Mouse (Mus musculus) stomach, embryonic 16.5 days (tissue): ENCODE measurements around the gene Fads2. TPM values are rescaled to one million over a fixed set of nuclear protein-coding genes. Genes with fewer than 3 reads are reported as not detected.
"Not testable (repeated sequence)": the region's sequence is repeated elsewhere in the genome, so short reads cannot be mapped to it uniquely, and the experiment has no call there.

Experiments used
- ATAC-seq: fragments of 200-750 bp; cut with Nextera tagmentation; 2 replicates; pipeline ENCODE4 v1.8.0; 2017; ENCODE audit warnings: moderate number of reproducible peaks, moderate TSS enrichment; ENCODE audit not compliant: insufficient read depth, low FRiP score
- H3K27ac ChIP-seq: fragments of 300-500 bp; sonication (generic); 2 replicates; pipeline ENCODE4 v1.5.1; 2014; ENCODE audit warnings: low read length
- H3K27me3 ChIP-seq: fragments of 300-500 bp; sonication (generic); 2 replicates; pipeline ENCODE4 v1.6.1; 2014; ENCODE audit warnings: low read length, control low read depth, mixed read lengths; ENCODE audit not compliant: control insufficient read depth, insufficient read depth
- H3K36me3 ChIP-seq: fragments of 300-500 bp; sonication (generic); 2 replicates; pipeline ENCODE4 v1.6.1; 2014; ENCODE audit warnings: low read length; ENCODE audit not compliant: control insufficient read depth, insufficient read depth
- H3K4me1 ChIP-seq: fragments of 300-500 bp; sonication (generic); 2 replicates; pipeline ENCODE4 v1.6.1; 2014; ENCODE audit warnings: low read length, control low read depth, mixed read lengths; ENCODE audit not compliant: control insufficient read depth, insufficient read depth
- H3K4me2 ChIP-seq: fragments of 300-500 bp; sonication (generic); 2 replicates; pipeline ENCODE4 v1.6.1; 2014; ENCODE audit warnings: low read depth, low read length, mixed read lengths
- H3K4me3 ChIP-seq: fragments of 300-500 bp; sonication (generic); replicated peaks from 2 replicates; pipeline ENCODE4 v1.5.1; 2014; ENCODE audit warnings: mild to moderate bottlenecking, low read length
- H3K9ac ChIP-seq: fragments of 300-500 bp; sonication (generic); 2 replicates; pipeline ENCODE4 v1.6.1; 2014; ENCODE audit warnings: low read length
- H3K9me3 ChIP-seq: fragments of 300-500 bp; sonication (generic); replicated peaks from 2 replicates; pipeline ENCODE4 v1.6.1; 2016; ENCODE audit warnings: low read length, control low read depth; ENCODE audit not compliant: control insufficient read depth
- WGBS: fragments of 180-500 bp; shearing (Covaris S2); extraction: QIAGEN DNeasy Blood & Tissue Kit; methylation state at CpG from one replicate; pipeline ENCODE4 v1.1.7; 2014; 5-methylcytosine and 5-hydroxymethylcytosine counted together
- polyA plus RNA-seq: library from polyadenylated mRNA; unstranded; fragments of >200 nt; fragmentation: Nextera tagmentation; extraction: Ambion mirVana; gene quantifications from 2 replicates; pipeline ENCODE4 v1.2.1, GENCODE M21; 2015

Gene Fads2
- 102 and 104 TPM in 2 replicates for polyA plus RNA-seq

DNA sequence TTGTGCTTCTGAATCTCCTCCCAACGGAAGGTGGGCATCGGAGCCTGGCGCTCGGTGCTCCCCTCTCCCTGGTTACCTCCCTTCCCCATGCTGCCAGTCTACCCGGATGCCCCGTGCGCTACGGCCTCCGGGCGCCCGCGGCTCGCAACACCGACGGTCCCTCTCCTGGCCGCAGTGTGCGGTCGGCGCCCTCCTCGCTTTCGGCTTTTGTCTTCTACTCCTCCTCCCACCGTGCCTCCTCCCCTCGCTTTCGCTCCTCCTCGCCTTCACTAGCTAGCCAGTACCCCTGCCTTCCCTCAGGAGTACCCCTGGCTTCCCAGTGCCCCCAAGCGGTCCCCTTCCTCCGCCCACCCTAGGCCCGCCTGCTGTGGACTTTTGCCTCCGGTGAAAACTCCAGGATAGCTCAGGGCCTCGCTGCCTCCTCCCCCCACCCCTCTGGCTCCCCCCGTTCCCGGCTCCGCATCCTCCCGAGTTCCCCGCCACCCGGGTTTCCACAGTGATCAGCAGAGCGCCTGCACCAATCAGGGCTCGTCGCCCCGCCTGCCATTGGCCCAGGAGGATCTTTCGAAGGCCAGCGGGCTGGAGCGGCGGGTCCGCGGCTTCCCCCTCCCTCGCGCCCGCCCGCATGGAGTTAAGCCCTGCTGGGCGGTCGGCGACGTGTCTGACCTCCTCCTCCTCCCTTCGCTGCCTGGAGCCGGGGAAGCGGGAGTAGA is at the start of gene Fads2:
TSS of gene Fads2 (minus strand) at position 406 of the 713 bp plus-strand sequence.
- ATAC-seq, result peak; percentile 93
- peak within 1 kb of the TSS; percentile 76 for H3K4me2 ChIP-seq
- no peaks in the 10 kb centered on the region for H3K27me3 ChIP-seq
- peak within 1 kb of the TSS; percentile 82 for H3K9ac ChIP-seq
- H3K9me3 ChIP-seq, result no peaks in the 10 kb centered on the region
- H3K27ac ChIP-seq, result peak within 1 kb of the TSS; percentile 90
- H3K4me1 ChIP-seq, result peaks cover 10% of the 10 kb centered on the region; the same call in 1 of the 2 replicates
- under 1% methylated on average over 57 of the region's 57 CpGs for WGBS
- no peaks in the 10 kb centered on the region for H3K36me3 ChIP-seq
- H3K4me3 ChIP-seq, result peak within 1 kb of the TSS; percentile 67

DNA sequence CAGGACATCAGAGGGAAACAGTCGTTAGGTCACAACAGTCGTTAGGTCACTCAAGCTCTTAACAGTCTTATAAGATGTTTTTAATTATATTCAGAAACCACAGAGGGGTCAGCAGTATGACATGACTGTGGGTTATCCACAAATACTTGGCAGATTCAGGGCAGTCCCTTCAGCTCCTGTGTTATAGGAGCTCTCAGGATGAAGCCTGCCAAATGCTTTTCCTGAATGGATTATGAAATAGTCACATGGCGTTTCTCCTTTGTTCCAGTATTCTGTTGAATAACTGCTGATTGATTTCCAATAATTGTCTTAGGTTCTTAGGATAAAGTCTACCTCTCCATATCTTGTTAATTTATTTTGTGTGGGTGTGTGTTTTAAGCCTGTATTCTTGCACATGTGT is 47.6 kb upstream of the Fads2 start:
- Histone ChIP-seq H3K36me3 (no peaks in the 10 kb centered on the region), H3K27ac (peak overlapping the region; percentile 69; the same call in 1 of the 2 replicates), H3K9me3 (no peaks in the 10 kb centered on the region), H3K4me2 (no peak overlapping the region), H3K4me3 (no peak overlapping the region), H3K9ac (no peak overlapping the region), H3K27me3 (no peaks in the 10 kb centered on the region), H3K4me1 (no peaks in the 10 kb centered on the region)
- 62% methylated on average over 3 of the region's 3 CpGs for WGBS
- ATAC-seq, result no peak

DNA sequence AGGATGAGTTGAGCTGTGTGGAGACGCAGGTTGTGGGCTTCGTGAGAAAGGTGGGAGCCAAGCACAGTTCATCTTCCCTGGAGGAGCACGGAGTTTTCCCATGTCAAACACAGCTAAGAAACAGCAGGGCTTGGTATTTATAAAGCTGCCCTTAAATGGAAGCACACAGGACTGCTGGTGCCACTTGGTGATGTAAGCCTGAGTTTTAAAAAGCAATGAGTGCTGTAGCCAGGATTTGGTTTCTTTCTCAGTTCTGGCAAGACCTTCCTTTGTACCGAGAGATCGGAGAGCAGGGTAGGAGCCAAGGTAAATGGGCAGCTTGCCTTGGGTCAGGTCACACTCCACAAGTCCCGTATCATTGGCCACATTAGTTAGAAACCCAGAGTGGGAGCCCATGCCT is 47.0 kb upstream of the Fads2 start:
- no peak overlapping the region for H3K4me3 ChIP-seq
- H3K4me2 ChIP-seq, result no peak overlapping the region
- H3K9ac ChIP-seq, result no peak overlapping the region
- 66% methylated on average over 6 of the region's 6 CpGs for WGBS
- peak overlapping the region; percentile 69 for H3K27ac ChIP-seq
- peak; percentile 58; the same call in 1 of the 2 replicates for ATAC-seq
- no peaks in the 10 kb centered on the region for H3K9me3 ChIP-seq
- no peaks in the 10 kb centered on the region for H3K4me1 ChIP-seq
- no peaks in the 10 kb centered on the region for H3K27me3 ChIP-seq
- H3K36me3 ChIP-seq, result no peaks in the 10 kb centered on the region

DNA sequence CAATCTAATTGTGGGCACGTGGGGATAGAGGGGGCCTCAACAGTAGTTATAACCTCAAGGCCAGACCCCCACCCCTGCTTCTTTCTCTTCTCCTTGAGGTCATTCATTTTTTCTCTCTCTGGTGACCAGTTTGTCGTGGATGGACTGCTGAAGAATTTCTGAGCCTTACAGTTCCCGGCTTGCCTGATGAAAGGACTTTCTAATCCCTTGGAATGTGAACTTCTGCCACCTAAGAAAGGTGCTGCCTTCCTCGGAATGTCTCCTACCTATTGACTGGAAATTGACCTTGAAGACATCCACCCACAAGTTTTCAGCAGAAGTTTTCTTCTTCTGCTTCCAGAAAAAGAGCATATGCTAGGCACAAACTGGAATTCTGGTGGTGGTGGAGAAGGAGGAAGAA is 42.9 kb upstream of the Fads2 start:
- H3K4me2 ChIP-seq, result no peak overlapping the region
- no peaks in the 10 kb centered on the region for H3K4me1 ChIP-seq
- WGBS, result 45% methylated on average over 4 of the region's 4 CpGs
- ATAC-seq, result no peak
- H3K27me3 ChIP-seq, result no peaks in the 10 kb centered on the region
- no peak overlapping the region for H3K9ac ChIP-seq
- no peaks in the 10 kb centered on the region for H3K9me3 ChIP-seq
- H3K27ac ChIP-seq, result no peak overlapping the region
- no peaks in the 10 kb centered on the region for H3K36me3 ChIP-seq
- H3K4me3 ChIP-seq, result no peak overlapping the region

DNA sequence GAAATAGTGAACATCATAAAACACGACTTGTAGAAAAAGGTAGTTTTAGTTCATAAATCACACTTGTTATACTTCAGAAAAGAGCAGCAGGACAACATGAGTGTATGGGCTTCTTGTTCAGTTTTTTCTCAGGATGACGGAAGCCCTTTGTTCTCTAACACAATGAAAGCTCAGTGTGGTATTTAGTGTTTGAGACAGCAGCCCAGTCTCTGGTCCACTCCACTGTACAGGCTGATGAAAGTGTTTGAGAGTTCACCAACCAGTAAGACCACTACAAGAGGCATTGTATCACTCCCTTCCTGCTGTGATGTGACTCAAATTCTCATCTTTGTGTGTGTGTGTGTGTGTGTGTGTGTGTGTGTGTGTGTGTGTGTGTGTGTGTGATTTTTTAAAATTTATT is 42.1 kb upstream of the Fads2 start:
- no peak overlapping the region for H3K27ac ChIP-seq
- H3K4me1 ChIP-seq, result no peaks in the 10 kb centered on the region
- no peak overlapping the region for H3K4me3 ChIP-seq
- no peak for ATAC-seq
- H3K4me2 ChIP-seq, result no peak overlapping the region
- H3K36me3 ChIP-seq, result no peaks in the 10 kb centered on the region
- WGBS, result 50% methylated on average over 2 of the region's 2 CpGs
- no peaks in the 10 kb centered on the region for H3K9me3 ChIP-seq
- no peak overlapping the region for H3K9ac ChIP-seq
- H3K27me3 ChIP-seq, result no peaks in the 10 kb centered on the region

DNA sequence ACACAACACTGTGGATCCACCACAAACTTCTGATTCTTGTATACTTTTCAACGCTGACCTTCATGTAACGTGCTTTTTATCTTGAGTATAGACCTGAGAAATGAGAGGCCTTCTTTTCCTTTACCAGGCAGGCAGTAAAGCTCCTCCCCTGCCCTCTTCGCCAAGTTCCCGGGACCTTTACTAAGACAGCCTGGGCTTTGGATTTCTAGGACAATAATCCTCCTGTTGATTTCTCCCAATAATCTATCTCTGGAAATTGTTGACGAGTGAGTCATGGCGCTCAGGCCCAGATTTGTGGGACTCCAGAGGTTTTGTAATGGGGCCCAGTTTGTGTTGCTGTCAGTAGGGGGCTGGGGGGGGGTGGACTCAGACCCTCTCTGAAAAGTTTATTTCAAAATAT is 38.2 kb upstream of the Fads2 start:
- no peak for ATAC-seq
- no peak overlapping the region for H3K4me3 ChIP-seq

DNA sequence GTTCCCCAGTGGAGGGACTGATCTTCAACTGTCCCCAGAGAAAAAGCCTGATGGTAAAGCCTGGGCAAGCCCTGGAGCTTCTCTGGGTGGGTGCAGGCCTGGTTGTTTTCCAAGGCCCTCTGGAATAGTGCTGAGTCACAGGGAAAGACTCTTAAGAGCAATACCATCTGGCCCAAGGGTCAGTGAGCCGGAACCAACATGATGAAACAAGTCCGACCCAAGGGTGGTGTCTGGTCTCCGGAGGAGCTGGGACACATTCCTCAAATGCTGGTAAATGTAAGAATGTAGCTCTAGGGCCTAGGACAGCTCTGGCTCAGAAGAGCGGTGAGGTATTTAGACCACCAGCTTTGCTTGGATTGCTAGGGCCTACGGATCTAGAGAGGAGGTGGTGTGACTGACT is 35.9 kb upstream of the Fads2 start:
- H3K4me3 ChIP-seq, result no peak overlapping the region
- no peak overlapping the region for H3K4me2 ChIP-seq
- WGBS, result 67% methylated on average over 5 of the region's 5 CpGs
- H3K9ac ChIP-seq, result no peak overlapping the region
- H3K27me3 ChIP-seq, result no peaks in the 10 kb centered on the region
- peaks cover 10% of the 10 kb centered on the region for H3K4me1 ChIP-seq
- no peaks in the 10 kb centered on the region for H3K36me3 ChIP-seq
- no peak for ATAC-seq
- no peaks in the 10 kb centered on the region for H3K9me3 ChIP-seq
- H3K27ac ChIP-seq, result no peak overlapping the region

More for the DNA sequence above, 38.2 kb upstream of the Fads2 start:
- no peaks in the 10 kb centered on the region for H3K27me3 ChIP-seq
- no peaks in the 10 kb centered on the region for H3K36me3 ChIP-seq
- H3K4me2 ChIP-seq, result no peak overlapping the region
- no peaks in the 10 kb centered on the region for H3K9me3 ChIP-seq
- 71% methylated on average over 6 of the region's 6 CpGs for WGBS
- H3K27ac ChIP-seq, result no peak overlapping the region
- no peak overlapping the region for H3K9ac ChIP-seq
- H3K4me1 ChIP-seq, result peaks cover 5% of the 10 kb centered on the region

DNA sequence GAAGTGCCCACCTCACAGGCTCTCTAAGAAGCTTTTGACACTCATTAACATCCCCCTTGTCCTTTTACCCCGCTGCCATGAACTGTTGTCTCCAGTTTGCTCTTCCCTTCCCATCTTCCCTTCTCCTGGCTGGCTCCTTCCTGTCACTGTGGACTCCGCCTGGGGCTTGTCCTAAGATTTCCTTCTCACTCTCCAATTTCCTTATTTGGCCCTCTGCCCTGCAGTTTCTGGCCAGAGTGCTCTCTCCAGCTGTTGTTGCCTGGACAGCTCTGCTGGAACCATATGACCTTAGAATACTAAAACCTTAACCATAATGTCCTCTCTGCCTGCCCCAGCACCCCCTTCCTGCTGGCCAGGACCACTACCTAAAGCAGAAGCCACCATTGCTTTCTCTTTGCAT is 33.1 kb upstream of the Fads2 start:
- WGBS, result 33% methylated on average over 2 of the region's 2 CpGs
- Histone ChIP-seq H3K4me3 (no peak overlapping the region), H3K4me2 (no peak overlapping the region; the same call in none of the 2 replicates), H3K27me3 (no peaks in the 10 kb centered on the region), H3K4me1 (peaks cover 10% of the 10 kb centered on the region), H3K9ac (no peak overlapping the region), H3K27ac (peak overlapping the region; percentile 84), H3K36me3 (no peaks in the 10 kb centered on the region), H3K9me3 (no peaks in the 10 kb centered on the region)
- ATAC-seq, result peak; percentile 82

DNA sequence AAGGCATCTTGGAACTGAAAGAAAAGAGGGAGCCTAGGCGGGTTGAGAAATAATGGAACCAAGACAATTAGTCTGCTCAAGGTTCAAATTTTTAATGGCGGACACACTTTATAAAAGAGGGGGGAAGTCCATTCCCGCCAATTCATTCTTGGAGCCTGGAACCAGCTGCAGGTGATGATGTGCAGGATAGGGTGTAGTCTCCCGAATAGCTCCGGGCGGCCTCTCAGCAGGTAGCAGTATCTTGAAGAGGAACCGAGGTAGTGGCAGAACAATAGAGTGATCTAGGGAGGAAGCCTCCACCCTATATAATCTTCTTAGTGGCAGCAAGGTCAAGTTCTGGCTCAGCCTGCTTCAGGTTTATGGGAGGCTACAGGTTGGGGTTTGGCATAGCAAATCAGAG is 28.0 kb upstream of the Fads2 start:
- H3K27me3 ChIP-seq, H3K9ac ChIP-seq, ATAC-seq, H3K4me3 ChIP-seq, H3K4me2 ChIP-seq, H3K4me1 ChIP-seq, H3K9me3 ChIP-seq, H3K27ac ChIP-seq, H3K36me3 ChIP-seq: not testable (repeated sequence)
- WGBS, result 63% methylated on average over 7 of the region's 7 CpGs
